ENCODE assay signal across 16 mouse cellular contexts in the genomic region with DNA sequence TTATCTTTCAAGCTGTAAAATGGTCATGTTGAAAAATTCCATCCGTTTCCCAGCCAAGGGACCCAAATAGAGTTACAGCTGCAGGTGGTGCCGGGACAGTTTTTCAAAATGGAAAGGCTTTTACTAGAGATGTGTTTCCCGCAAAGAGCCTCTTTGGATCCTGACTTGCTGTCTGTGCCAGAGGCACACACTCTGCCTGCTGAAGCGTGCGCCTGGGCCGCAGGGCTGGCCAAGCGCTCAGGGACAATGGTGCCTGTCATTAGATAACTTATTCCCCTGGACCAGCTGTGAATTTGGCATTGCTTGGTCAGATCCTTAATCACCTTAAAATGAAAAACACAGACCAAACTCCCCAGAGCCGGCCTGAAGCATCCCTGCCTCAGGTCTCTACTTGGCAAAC.
A peak's percentile ranks its signal among the peaks of the same experiment; 100 is the strongest.
DNase-seq lines count a peak whose midpoint lies in the region; ATAC-seq and TF ChIP-seq lines count a peak whose summit lies in the region.
"Had no signal": no experiment of that assay in that cellular context is flagged by ENCODE, and none has a peak within 500 bp of the region (broad histone marks: within the 10 kb centered on the region; RNA-seq: fewer than 3 reads in every experiment).

No protein-coding gene starts in this region.

- DNase-seq in forebrain, embryonic 14.5 days (ENCODE audit: low spot score), result peak; percentile 41
- no peak for DNase-seq in forebrain, embryonic 10.5 days (ENCODE audit: extremely low spot score, low spot score)
- DNase-seq in kidney, postnatal 4 days, result peak; percentile 6 to 22
- DNase-seq in kidney, adult 9 months, result no peak
- DNase-seq in Muller cell, postnatal 12 days (ENCODE audit: inconsistent ontology term), result peak; percentile 72
- DNase-seq in hindbrain, postnatal 0 days (ENCODE audit: low spot score), result peak; percentile 52
- DNase-seq in lung, postnatal 36 days, result no peak
- DNase-seq in adrenal gland, postnatal 36 days, result no peak
- DNase-seq: cerebellum, adult 9-10 months; kidney, postnatal 25 days; lung, embryonic 14.5 days; right cerebral cortex, postnatal 14 days; thymus, adult 2 months had no signal

- no peak overlapping the region for H3K4me3 ChIP-seq in forebrain, embryonic 14.5 days (ENCODE audit: low read depth, low read length)
- H3K4me3 ChIP-seq in forebrain, embryonic 10.5 days, result no peak overlapping the region
- H3K4me3 ChIP-seq in hindbrain, postnatal 0 days (ENCODE audit: low read length), result no peak overlapping the region
- H3K4me3 ChIP-seq: erythroblast, embryonic 14.5 days; heart, embryonic 13.5 days had no signal

- ATAC-seq in forebrain, embryonic 14.5 days, result peak; percentile 50; the same call in 1 of the 2 replicates
- ATAC-seq in hindbrain, postnatal 0 days, result peak; percentile 49; the same call in 1 of the 2 replicates

- WGBS in forebrain, embryonic 14.5 days, result 47% methylated on average over 8 of the region's 8 CpGs
- 74% methylated on average over 8 of the region's 8 CpGs for WGBS in forebrain, embryonic 10.5 days
- WGBS in hindbrain, postnatal 0 days, result 19% methylated on average over 8 of the region's 8 CpGs

- H3K27ac ChIP-seq in forebrain, embryonic 14.5 days (ENCODE audit: low read depth, low read length), result no peak overlapping the region
- no peak overlapping the region for H3K27ac ChIP-seq in forebrain, embryonic 10.5 days
- no peak overlapping the region for H3K27ac ChIP-seq in hindbrain, postnatal 0 days
- H3K27ac ChIP-seq: heart, embryonic 13.5 days had no signal

- no peak for TF ChIP-seq CTCF in hindbrain, postnatal 0 days (IDR thresholded peaks at IDR 0.05; ENCODE audit: low read depth)

- no peak overlapping the region for H3K9ac ChIP-seq in forebrain, embryonic 14.5 days (ENCODE audit: low read length)
- no peak overlapping the region for H3K9ac ChIP-seq in hindbrain, postnatal 0 days (replicated peaks; ENCODE audit: low read length)
- H3K9ac ChIP-seq: heart, embryonic 13.5 days; lung, embryonic 14.5 days had no signal

- no peaks in the 10 kb centered on the region for H3K4me1 ChIP-seq in forebrain, embryonic 14.5 days (ENCODE audit: control insufficient read depth, insufficient read depth, low read length)
- peaks cover 6% of the 10 kb centered on the region for H3K4me1 ChIP-seq in forebrain, embryonic 10.5 days
- H3K4me1 ChIP-seq in hindbrain, postnatal 0 days (ENCODE audit: insufficient read depth, low read length), result no peaks in the 10 kb centered on the region
- H3K4me1 ChIP-seq: heart, embryonic 13.5 days had no signal

- no peak overlapping the region for H3K4me2 ChIP-seq in forebrain, embryonic 14.5 days (ENCODE audit: low read length)
- H3K4me2 ChIP-seq in hindbrain, postnatal 0 days (ENCODE audit: low read depth, low read length), result no peak overlapping the region
- H3K4me2 ChIP-seq: heart, embryonic 13.5 days; liver, embryonic 11.5 days; lung, embryonic 14.5 days had no signal

- no peaks in the 10 kb centered on the region for H3K36me3 ChIP-seq in forebrain, embryonic 14.5 days (ENCODE audit: control insufficient read depth, insufficient read depth, low read length)
- no peaks in the 10 kb centered on the region for H3K36me3 ChIP-seq in forebrain, embryonic 10.5 days (replicated peaks)
- no peaks in the 10 kb centered on the region for H3K36me3 ChIP-seq in hindbrain, postnatal 0 days (ENCODE audit: insufficient read depth, low read length)
- H3K36me3 ChIP-seq: heart, embryonic 13.5 days had no signal

- no peaks in the 10 kb centered on the region for H3K27me3 ChIP-seq in forebrain, embryonic 14.5 days (replicated peaks; ENCODE audit: control insufficient read depth, insufficient read depth, low read length)
- H3K27me3 ChIP-seq in forebrain, embryonic 10.5 days (ENCODE audit: poor library complexity, severe bottlenecking), result no peaks in the 10 kb centered on the region
- no peaks in the 10 kb centered on the region for H3K27me3 ChIP-seq in hindbrain, postnatal 0 days (ENCODE audit: insufficient read depth, low read length)
- H3K27me3 ChIP-seq: heart, embryonic 13.5 days had no signal

- no peaks in the 10 kb centered on the region for H3K9me3 ChIP-seq in forebrain, embryonic 14.5 days (replicated peaks; ENCODE audit: control insufficient read depth, low read length)
- H3K9me3 ChIP-seq in forebrain, embryonic 10.5 days, result no peaks in the 10 kb centered on the region
- no peaks in the 10 kb centered on the region for H3K9me3 ChIP-seq in hindbrain, postnatal 0 days (ENCODE audit: low read length)
- H3K9me3 ChIP-seq: heart, embryonic 13.5 days had no signal

Comparison
In these comparisons a context has a peak if more than half of its experiments do, and no peak if none do; other contexts are left out.
1. DNase-seq: peak in forebrain, embryonic 14.5 days (single experiment), kidney, postnatal 4 days (2 of 2), Muller cell, postnatal 12 days (single experiment) and hindbrain, postnatal 0 days (single experiment); none in forebrain, embryonic 10.5 days (single experiment), kidney, adult 9 months (single experiment), lung, postnatal 36 days (single experiment) and adrenal gland, postnatal 36 days (0 of 2).